Mouse (Mus musculus): ENCODE measurements at regions not wholly inside any gene's neighbourhood (a gene's known extent, or its start where the extent isn't known, plus 50 kb on each side); places are given as distances from the start of the nearest gene placed in this dataset.
A peak's percentile ranks its signal among the peaks of the same experiment; 100 is the strongest.

- DNase-seq (ENCODE audit: extremely low spot score): peak; percentile 78
These were observed 160.2 kb downstream of the Gm26897 start for GRCm38 (mm10) chr5:111893905-111894311.

- DNase-seq (ENCODE audit: extremely low spot score): no peak
These were observed 163.8 kb downstream of the Gm26897 start for GRCm38 (mm10) chr5:111897568-111897967.

GRCm38 (mm10) chr5:111898482-111898881, 164.8 kb downstream of the Gm26897 start:
- DNase-seq (ENCODE audit: extremely low spot score): no peak

- no peak for DNase-seq (ENCODE audit: extremely low spot score)
These were observed 167.5 kb downstream of the Gm26897 start for GRCm38 (mm10) chr5:111901197-111901596.

- peak; percentile 78 for DNase-seq (ENCODE audit: extremely low spot score)
These were observed 168.0 kb downstream of the Gm26897 start for GRCm38 (mm10) chr5:111901678-111902077.

- no peak for DNase-seq (ENCODE audit: extremely low spot score)
These were observed 174.4 kb downstream of the Gm26897 start for GRCm38 (mm10) chr5:111908085-111908484.

- no peak for DNase-seq (ENCODE audit: extremely low spot score)
These were observed 176.8 kb downstream of the Gm26897 start for GRCm38 (mm10) chr5:111910514-111910913.

GRCm38 (mm10) chr5:111913354-111913753, 179.6 kb downstream of the Gm26897 start:
- no peak for DNase-seq (ENCODE audit: extremely low spot score)

GRCm38 (mm10) chr5:111914296-111914695, 180.6 kb downstream of the Gm26897 start:
- DNase-seq (ENCODE audit: extremely low spot score): no peak

- DNase-seq (ENCODE audit: extremely low spot score): no peak
These were observed 184.0 kb downstream of the Gm26897 start for GRCm38 (mm10) chr5:111917643-111918252.

GRCm38 (mm10) chr5:111918888-111919287, 185.2 kb downstream of the Gm26897 start:
- no peak for DNase-seq (ENCODE audit: extremely low spot score)

- no peak for DNase-seq (ENCODE audit: extremely low spot score)
These were observed 189.4 kb downstream of the Gm26897 start for GRCm38 (mm10) chr5:111922991-111923701.

- DNase-seq (ENCODE audit: extremely low spot score): no peak
These were observed 192.0 kb downstream of the Gm26897 start for GRCm38 (mm10) chr5:111925757-111926156.

GRCm38 (mm10) chr5:111929180-111929990, 195.7 kb downstream of the Gm26897 start:
- no peak for DNase-seq (ENCODE audit: extremely low spot score)

GRCm38 (mm10) chr5:111929991-111930339, 196.2 kb downstream of the Gm26897 start:
- no peak for DNase-seq (ENCODE audit: extremely low spot score)

- DNase-seq (ENCODE audit: extremely low spot score): no peak
These were observed 198.0 kb downstream of the Gm26897 start for GRCm38 (mm10) chr5:111931733-111932132.

- DNase-seq (ENCODE audit: extremely low spot score): no peak
These were observed 201.8 kb downstream of the Gm26897 start for GRCm38 (mm10) chr5:111935381-111936134.

GRCm38 (mm10) chr5:111941831-111942230, 208.1 kb downstream of the Gm26897 start:
- DNase-seq (ENCODE audit: extremely low spot score): no peak

- no peak for DNase-seq (ENCODE audit: extremely low spot score)
These were observed 209.1 kb downstream of the Gm26897 start for GRCm38 (mm10) chr5:111942792-111943191.

- DNase-seq (ENCODE audit: extremely low spot score): no peak
These were observed 209.8 kb downstream of the Gm26897 start for GRCm38 (mm10) chr5:111943337-111944162.

Measured in embryo, embryonic 9.5 days (tissue).